Mouse (Mus musculus) hindbrain, embryonic 14.5 days (tissue): ENCODE measurements at regions not wholly inside any gene's neighbourhood (a gene's known extent, or its start where the extent isn't known, plus 50 kb on each side); places are given as distances from the start of the nearest gene placed in this dataset.

Experiments
- ATAC-seq: fragments of 200-750 bp; cut with Nextera tagmentation; 2 replicates; pipeline ENCODE4 v1.8.0; 2017; ENCODE audit warnings: moderate number of reproducible peaks, mild to moderate bottlenecking, moderate TSS enrichment, moderate library complexity; ENCODE audit not compliant: low FRiP score
- DNase-seq: peaks from one replicate; pipeline ENCODE4 v3.0.0-alpha.2; 2015; ENCODE audit warnings: low spot score
- H3K27ac ChIP-seq: fragments of 300-500 bp; sonication (generic); 2 replicates; pipeline ENCODE4 v1.5.1; 2014; ENCODE audit warnings: mild to moderate bottlenecking, moderate library complexity
- H3K27me3 ChIP-seq: fragments of 300-500 bp; sonication (generic); 2 replicates; pipeline ENCODE4 v1.6.1; 2014; ENCODE audit warnings: mild to moderate bottlenecking, low read length, mixed read lengths; ENCODE audit not compliant: control insufficient read depth, insufficient read depth
- H3K36me3 ChIP-seq: fragments of 300-500 bp; sonication (generic); replicated peaks from 2 replicates; pipeline ENCODE4 v1.6.1; 2014; ENCODE audit not compliant: control insufficient read depth, insufficient read depth
- H3K4me1 ChIP-seq: fragments of 300-500 bp; sonication (generic); replicated peaks from 2 replicates; pipeline ENCODE4 v1.6.1; 2014; ENCODE audit warnings: antibody characterized with exemption, low read length, mixed read lengths; ENCODE audit not compliant: control insufficient read depth, insufficient read depth
- H3K4me2 ChIP-seq: fragments of 300-500 bp; sonication (generic); replicated peaks from 2 replicates; pipeline ENCODE4 v1.6.1; 2014; ENCODE audit warnings: mild to moderate bottlenecking, moderate library complexity
- H3K4me3 ChIP-seq: fragments of 300-500 bp; sonication (generic); replicated peaks from 2 replicates; pipeline ENCODE4 v1.5.1; 2014; ENCODE audit warnings: mild to moderate bottlenecking, low read length
- H3K9ac ChIP-seq: fragments of 300-500 bp; sonication (generic); 2 replicates; pipeline ENCODE4 v1.6.1; 2014
- H3K9me3 ChIP-seq: fragments of 300-500 bp; sonication (generic); 2 replicates; pipeline ENCODE4 v1.6.1; 2016; ENCODE audit warnings: low read length; ENCODE audit not compliant: control insufficient read depth
- WGBS: fragments of 180-500 bp; shearing (Covaris S2); extraction: QIAGEN DNeasy Blood & Tissue Kit; methylation state at CpG from one replicate; pipeline ENCODE4 v1.1.7; 2014; 5-methylcytosine and 5-hydroxymethylcytosine counted together

DNA sequence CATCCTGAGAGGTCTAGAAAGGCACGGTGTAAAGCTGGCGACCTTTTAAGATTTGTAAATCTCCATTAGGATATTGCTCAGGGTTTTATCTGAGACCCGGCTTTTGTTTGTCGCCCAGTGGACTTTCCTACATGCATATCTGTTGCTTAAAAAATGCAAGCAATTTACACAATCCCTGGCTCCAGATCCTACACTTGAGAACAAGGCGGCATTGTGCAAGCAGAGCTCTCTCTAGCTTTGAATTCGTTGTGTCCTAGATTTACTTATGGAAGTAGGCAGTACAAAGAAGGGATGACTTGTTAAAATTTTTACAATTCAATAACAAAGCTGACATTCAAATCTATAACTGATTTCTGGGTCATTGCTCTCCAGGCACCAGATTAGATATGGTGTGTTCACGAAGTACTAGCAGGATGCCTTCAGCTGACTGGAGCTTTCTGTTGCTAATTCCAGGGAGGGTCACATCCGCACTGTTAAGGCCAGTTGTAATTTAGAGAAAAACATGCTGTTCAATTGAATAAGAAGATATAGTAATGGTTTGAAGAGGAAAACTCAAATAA lies 62.2 kb upstream of the Teddm2 start:
- H3K9ac ChIP-seq: no peak overlapping the region
- H3K4me2 ChIP-seq: no peak overlapping the region
- no peaks in the 10 kb centered on the region for H3K9me3 ChIP-seq
- WGBS: 54% methylated on average over 8 of the region's 8 CpGs
- no peaks in the 10 kb centered on the region for H3K4me1 ChIP-seq
- H3K4me3 ChIP-seq: no peak overlapping the region
- 0 out of 2 replicates have a peak overlapping the region, but pooled peaks have one; percentile 18 for H3K27ac ChIP-seq
- H3K36me3 ChIP-seq: no peaks in the 10 kb centered on the region
- no peak for ATAC-seq
- no peaks in the 10 kb centered on the region for H3K27me3 ChIP-seq
- DNase-seq: no peak

DNA sequence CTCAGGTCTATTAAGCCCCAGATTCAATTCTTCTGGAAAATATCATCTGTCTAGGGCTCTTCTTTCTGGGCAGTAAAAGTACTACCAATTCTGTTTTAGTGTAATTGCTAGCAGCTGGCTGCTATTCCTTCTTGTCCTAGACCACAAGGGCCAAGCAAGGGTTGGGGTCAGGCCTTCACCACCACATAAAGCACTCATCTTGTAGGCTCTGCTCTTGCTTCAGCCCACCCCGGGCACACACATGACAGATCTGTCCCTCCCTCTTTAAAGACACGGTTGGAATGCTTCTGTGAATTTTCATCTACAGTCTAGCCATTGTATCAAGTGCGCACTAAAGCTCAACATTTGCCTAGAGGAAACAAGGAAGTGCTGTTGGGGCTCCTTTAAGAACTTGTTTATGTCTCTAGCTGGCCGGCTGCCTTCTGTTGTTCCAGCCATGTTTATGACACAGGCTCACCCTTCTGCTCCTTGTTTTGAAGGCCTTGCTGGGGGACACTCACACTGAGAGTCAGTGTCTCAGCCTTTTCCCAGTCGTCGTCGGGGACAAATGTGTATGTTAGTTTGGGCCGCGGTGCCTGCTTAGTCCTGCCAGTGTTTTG lies 63.8 kb upstream of the Teddm2 start:
- DNase-seq (peak; percentile 29), ATAC-seq (no peak)
- no peaks in the 10 kb centered on the region for H3K36me3 ChIP-seq
- WGBS: 71% methylated on average over 9 of the region's 9 CpGs
- H3K9ac ChIP-seq: no peak overlapping the region
- no peaks in the 10 kb centered on the region for H3K9me3 ChIP-seq
- no peak overlapping the region for H3K27ac ChIP-seq
- H3K4me3 ChIP-seq: no peak overlapping the region
- no peak overlapping the region for H3K4me2 ChIP-seq
- no peaks in the 10 kb centered on the region for H3K4me1 ChIP-seq
- H3K27me3 ChIP-seq: no peaks in the 10 kb centered on the region

DNA sequence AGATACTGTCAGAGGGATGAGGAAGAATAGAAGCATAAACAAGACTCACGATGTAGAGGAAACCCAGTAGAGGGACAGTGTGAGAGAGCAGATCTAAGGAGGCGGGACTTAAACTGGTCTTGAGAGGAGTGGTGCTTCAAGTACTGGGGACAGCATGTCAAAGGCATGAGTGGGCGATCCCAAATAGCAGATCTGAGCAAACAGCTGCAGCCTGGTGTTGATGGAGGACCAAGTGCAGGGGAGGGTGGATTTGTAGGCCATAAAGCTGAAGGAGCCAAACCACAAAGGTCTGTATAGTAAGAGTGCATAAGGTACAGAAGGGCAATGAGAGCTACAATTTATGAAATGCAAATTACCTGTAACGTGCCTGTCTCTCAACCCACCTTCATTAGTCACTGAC lies 69.4 kb upstream of the Teddm2 start:
- Histone ChIP-seq H3K36me3 (no peaks in the 10 kb centered on the region), H3K27me3 (no peaks in the 10 kb centered on the region), H3K9me3 (no peaks in the 10 kb centered on the region), H3K9ac (no peak overlapping the region), H3K4me3 (no peak overlapping the region), H3K4me2 (no peak overlapping the region), H3K27ac (no peak overlapping the region), H3K4me1 (no peaks in the 10 kb centered on the region)
- no peak for ATAC-seq
- 93% methylated on average over 4 of the region's 4 CpGs for WGBS
- DNase-seq: no peak

DNA sequence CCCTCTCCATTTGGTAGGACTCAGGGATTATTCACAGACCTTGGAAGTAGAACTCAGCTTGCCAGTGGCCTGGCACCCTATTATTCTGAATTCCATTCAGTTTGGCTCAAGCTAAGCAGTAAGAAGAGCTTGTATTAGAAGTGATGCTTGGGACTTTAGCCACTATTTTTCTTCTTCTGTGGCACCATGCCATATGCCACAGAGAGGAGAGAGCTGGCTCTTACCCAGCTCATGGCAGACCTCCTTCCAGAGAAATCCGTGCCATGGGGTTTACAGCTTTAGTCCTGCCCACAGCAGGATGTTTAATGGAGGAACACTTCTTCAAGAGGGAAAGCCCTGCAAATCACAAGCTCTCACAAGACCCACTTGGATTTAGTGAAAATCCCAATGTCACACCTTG lies 74.3 kb upstream of the Teddm2 start:
- H3K27me3 ChIP-seq: no peaks in the 10 kb centered on the region
- 63% methylated on average over 1 of the region's 1 CpGs for WGBS
- ATAC-seq (peak; percentile 40; the same call in 1 of the 2 replicates), DNase-seq (no peak)
- H3K4me3 ChIP-seq: no peak overlapping the region
- no peak overlapping the region for H3K9ac ChIP-seq
- H3K9me3 ChIP-seq: no peaks in the 10 kb centered on the region
- H3K27ac ChIP-seq: no peak overlapping the region
- no peak overlapping the region for H3K4me2 ChIP-seq
- H3K4me1 ChIP-seq: no peaks in the 10 kb centered on the region
- no peaks in the 10 kb centered on the region for H3K36me3 ChIP-seq

DNA sequence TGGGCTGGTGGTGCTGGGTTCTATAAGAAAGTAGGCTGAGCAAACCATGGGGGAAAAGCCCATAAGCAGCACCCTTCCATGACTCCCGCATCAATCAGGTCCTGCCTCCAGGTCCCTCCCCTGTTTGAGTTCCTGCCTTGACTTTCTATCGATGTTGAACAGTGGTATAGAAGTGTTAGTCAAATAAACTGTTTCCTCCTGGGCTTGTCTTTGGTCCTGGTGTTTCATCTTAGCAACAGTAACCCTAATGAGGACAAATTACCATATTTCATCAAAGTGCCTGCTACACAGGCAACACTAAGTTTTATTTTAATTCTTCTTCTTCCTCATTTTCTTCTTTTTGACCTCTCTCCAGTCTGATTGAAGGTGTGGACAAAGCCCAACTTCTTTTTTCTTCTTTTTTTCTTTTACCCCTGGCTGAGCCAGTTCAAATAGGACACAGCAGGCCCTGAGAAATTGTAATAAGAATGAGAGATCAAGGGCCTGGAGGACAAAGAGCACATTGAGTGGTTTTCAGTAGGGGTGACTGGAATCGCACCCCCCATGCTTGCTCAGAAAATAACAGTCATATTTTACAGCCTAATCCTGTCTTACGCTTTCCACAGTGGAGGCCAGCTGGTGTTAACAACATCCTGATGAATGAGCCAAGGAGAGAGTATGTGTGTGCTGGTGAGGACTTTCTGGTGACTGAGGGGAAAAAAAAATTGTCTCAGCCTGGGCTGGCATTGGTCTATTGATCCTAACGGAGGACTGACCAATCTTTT lies 78.1 kb upstream of the Teddm2 start:
- H3K4me2 ChIP-seq: no peak overlapping the region
- H3K9me3 ChIP-seq: no peaks in the 10 kb centered on the region
- 10% methylated on average over 5 of the region's 5 CpGs for WGBS
- no peak overlapping the region for H3K9ac ChIP-seq
- H3K36me3 ChIP-seq: no peaks in the 10 kb centered on the region
- no peaks in the 10 kb centered on the region for H3K27me3 ChIP-seq
- no peaks in the 10 kb centered on the region for H3K4me1 ChIP-seq
- ATAC-seq (peak; percentile 71; the same call in 1 of the 2 replicates), DNase-seq (peak; percentile 39)
- no peak overlapping the region for H3K27ac ChIP-seq
- H3K4me3 ChIP-seq: no peak overlapping the region

DNA sequence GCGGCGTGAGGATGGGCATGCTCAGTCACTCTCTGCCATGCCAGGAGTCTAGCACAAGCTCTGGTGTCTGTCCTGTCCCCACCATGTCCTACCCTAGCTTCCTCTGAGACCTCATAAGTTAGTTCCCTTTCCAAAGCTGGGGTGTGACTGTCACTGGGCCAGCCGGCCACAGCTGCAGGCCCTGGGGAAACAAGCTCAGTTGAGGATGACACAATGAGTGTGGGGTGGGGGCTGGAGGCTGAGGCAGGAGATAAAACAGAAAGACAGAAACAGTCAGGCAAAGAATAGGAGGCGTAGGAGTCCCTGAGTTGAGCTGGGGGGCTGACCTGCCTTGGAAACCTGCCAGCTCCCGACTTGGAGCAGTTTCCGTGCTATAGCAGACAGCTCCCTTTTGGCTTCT lies 80.9 kb upstream of the Teddm2 start:
- no peaks in the 10 kb centered on the region for H3K27me3 ChIP-seq
- no peaks in the 10 kb centered on the region for H3K36me3 ChIP-seq
- H3K9me3 ChIP-seq: no peaks in the 10 kb centered on the region
- 60% methylated on average over 6 of the region's 6 CpGs for WGBS
- no peak overlapping the region for H3K4me3 ChIP-seq
- H3K9ac ChIP-seq: no peak overlapping the region
- ATAC-seq (no peak), DNase-seq (no peak)
- H3K4me2 ChIP-seq: no peak overlapping the region
- no peaks in the 10 kb centered on the region for H3K4me1 ChIP-seq
- H3K27ac ChIP-seq: no peak overlapping the region

DNA sequence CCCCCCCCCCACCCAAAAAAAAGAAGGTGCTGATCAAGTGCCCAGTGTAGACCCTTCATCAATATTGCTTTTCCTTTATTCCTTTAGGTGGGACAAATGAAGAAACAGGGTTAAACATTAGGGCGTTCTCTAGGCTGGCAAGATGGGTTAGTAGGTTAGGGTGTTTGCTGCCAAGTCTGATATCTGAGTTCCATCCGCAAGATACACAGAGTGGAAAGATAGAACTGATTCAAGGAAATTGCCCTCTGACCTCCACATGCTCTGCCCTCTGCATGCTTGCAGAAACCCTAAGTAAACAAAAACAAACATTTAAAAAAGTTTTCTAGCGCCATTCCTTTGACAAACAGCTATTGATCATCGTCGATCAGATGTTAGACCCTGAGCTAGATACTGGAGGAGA lies 85.6 kb upstream of the Teddm2 start:
- H3K9me3 ChIP-seq: no peaks in the 10 kb centered on the region
- H3K4me3 ChIP-seq: no peak overlapping the region
- no peak overlapping the region for H3K4me2 ChIP-seq
- DNase-seq: no peak
- H3K36me3 ChIP-seq: no peaks in the 10 kb centered on the region
- 91% methylated on average over 5 of the region's 5 CpGs for WGBS
- H3K27me3 ChIP-seq: no peaks in the 10 kb centered on the region
- H3K9ac ChIP-seq: no peak overlapping the region
- H3K27ac ChIP-seq: no peak overlapping the region
- no peak for ATAC-seq
- H3K4me1 ChIP-seq: no peaks in the 10 kb centered on the region

DNA sequence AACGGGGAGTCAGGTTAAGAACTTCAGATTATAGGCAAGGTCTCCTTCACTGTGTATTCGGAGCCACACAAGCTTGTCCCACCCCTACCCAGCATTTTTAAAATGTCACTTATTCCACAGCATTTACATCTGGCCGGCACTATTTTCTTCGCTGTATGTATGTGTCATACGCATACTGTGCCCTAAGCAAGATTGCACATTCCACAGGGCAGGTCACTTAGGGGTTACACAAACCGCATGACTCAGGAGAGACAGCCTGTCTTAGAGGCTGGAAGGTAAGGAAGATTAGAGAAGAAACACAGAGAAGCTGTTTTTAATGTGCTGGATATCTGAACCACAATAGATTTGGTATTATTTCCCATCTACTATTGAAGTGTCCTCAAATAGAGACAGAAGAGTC lies 86.6 kb upstream of the Teddm2 start:
- H3K4me3 ChIP-seq: no peak overlapping the region
- DNase-seq: no peak
- H3K27me3 ChIP-seq: no peaks in the 10 kb centered on the region
- H3K9ac ChIP-seq: no peak overlapping the region
- ATAC-seq: no peak
- H3K4me2 ChIP-seq: no peak overlapping the region
- H3K9me3 ChIP-seq: no peaks in the 10 kb centered on the region
- WGBS: 83% methylated on average over 6 of the region's 6 CpGs
- H3K4me1 ChIP-seq: no peaks in the 10 kb centered on the region
- H3K27ac ChIP-seq: no peak overlapping the region
- H3K36me3 ChIP-seq: no peaks in the 10 kb centered on the region

DNA sequence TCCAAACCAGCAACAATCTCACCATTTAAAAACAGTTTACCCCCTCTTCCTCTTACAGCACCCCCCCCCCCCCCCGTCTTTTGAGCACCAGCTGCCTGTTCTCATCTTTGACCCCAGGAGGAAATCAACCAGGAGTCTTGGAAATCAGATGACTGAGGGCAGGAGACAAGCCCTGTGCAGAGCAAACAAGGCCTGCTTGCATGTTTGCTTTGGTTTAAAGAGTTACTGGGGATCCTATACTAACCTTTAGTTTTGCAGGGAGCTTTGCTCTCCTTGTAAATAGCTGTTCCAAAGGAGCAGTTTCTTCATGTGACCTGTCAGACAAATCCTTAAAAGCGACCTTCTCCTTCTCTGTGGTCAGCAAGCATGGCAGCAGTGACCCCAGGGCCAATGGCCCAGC lies 88.3 kb upstream of the Teddm2 start:
- Histone ChIP-seq H3K4me1 (no peaks in the 10 kb centered on the region), H3K36me3 (no peaks in the 10 kb centered on the region), H3K27ac (no peak overlapping the region), H3K4me2 (no peak overlapping the region), H3K4me3 (no peak overlapping the region), H3K9me3 (no peaks in the 10 kb centered on the region; the same call in 1 of the 2 replicates), H3K27me3 (no peaks in the 10 kb centered on the region), H3K9ac (no peak overlapping the region)
- 79% methylated on average over 2 of the region's 2 CpGs for WGBS
- ATAC-seq: no peak
- DNase-seq: no peak
